Mouse (Mus musculus) liver, embryonic 11.5 days (tissue): ENCODE measurements around the gene Timm13. TPM values are rescaled to one million over a fixed set of nuclear protein-coding genes. Genes with fewer than 3 reads are reported as not detected.

ENCODE experiments used
- ATAC-seq: fragments of 200-750 bp; cut with Nextera tagmentation; replicated peaks from 2 replicates; pipeline ENCODE4 v1.8.0; 2017; ENCODE audit warnings: moderate number of reproducible peaks, mild to moderate bottlenecking, moderate TSS enrichment, moderate library complexity; ENCODE audit not compliant: low FRiP score
- DNase-seq: peaks from one replicate; pipeline ENCODE4 v3.0.0-alpha.2; 2017; ENCODE audit warnings: low spot score
- H3K27ac ChIP-seq: fragments of 300-500 bp; sonication (generic); 2 replicates; pipeline ENCODE4 v1.5.1; 2014; ENCODE audit warnings: mild to moderate bottlenecking, low read depth, low read length, control low read depth
- H3K27me3 ChIP-seq: fragments of 300-500 bp; sonication (generic); replicated peaks from 2 replicates; pipeline ENCODE4 v1.6.1; 2014; ENCODE audit warnings: low read length, mixed read lengths; ENCODE audit not compliant: control insufficient read depth, insufficient read depth
- H3K36me3 ChIP-seq: fragments of 300-500 bp; sonication (generic); 2 replicates; pipeline ENCODE4 v1.6.1; 2014; ENCODE audit warnings: mild to moderate bottlenecking, low read length, moderate library complexity, mixed read lengths; ENCODE audit not compliant: control insufficient read depth, insufficient read depth
- H3K4me1 ChIP-seq: fragments of 300-500 bp; sonication (generic); replicated peaks from 2 replicates; pipeline ENCODE4 v1.6.1; 2014; ENCODE audit warnings: low read length, mixed read lengths; ENCODE audit not compliant: control insufficient read depth, insufficient read depth
- H3K4me2 ChIP-seq: fragments of 300-500 bp; sonication (generic); 2 replicates; pipeline ENCODE4 v1.6.1; 2014; ENCODE audit warnings: mild to moderate bottlenecking, control low read depth, moderate library complexity
- H3K4me3 ChIP-seq: fragments of 300-500 bp; sonication (generic); 2 replicates; pipeline ENCODE4 v1.5.1; 2014; ENCODE audit warnings: low read depth, low read length, control low read depth
- H3K9ac ChIP-seq: fragments of 300-500 bp; sonication (generic); 2 replicates; pipeline ENCODE4 v1.6.1; 2014; ENCODE audit warnings: low read depth, low read length, control low read depth
- H3K9me3 ChIP-seq: fragments of 300-500 bp; sonication (generic); 2 replicates; pipeline ENCODE4 v1.6.1; 2016; ENCODE audit warnings: low read length, inconsistent platforms, mixed read lengths; ENCODE audit not compliant: control insufficient read depth
- WGBS: fragments of 180-500 bp; shearing (Covaris S2); extraction: QIAGEN DNeasy Blood & Tissue Kit; methylation state at CpG from one replicate; pipeline ENCODE4 v1.1.7; 2014; 5-methylcytosine and 5-hydroxymethylcytosine counted together
- polyA plus RNA-seq: library from polyadenylated mRNA; unstranded; fragments of >200 nt; fragmentation: Nextera tagmentation; extraction: Ambion mirVana; gene quantifications from 2 replicates; pipeline ENCODE4 v1.2.1, GENCODE M21; 2014

Timm13 gene
- polyA plus RNA-seq, 1 experiment from 2014 or later = 445 TPM

GRCm38 (mm10) chr10:80942919-80943318 lies 42.1 kb upstream of the Timm13 start:
- Histone ChIP-seq H3K27ac (no peak overlapping the region), H3K9ac (0 out of 2 replicates have a peak overlapping the region, but pooled peaks have one; percentile 6), H3K4me1 (peaks cover 26% of the 10 kb centered on the region), H3K9me3 (no peaks in the 10 kb centered on the region), H3K4me2 (no peak overlapping the region), H3K36me3 (no peaks in the 10 kb centered on the region), H3K27me3 (peaks cover 3% of the 10 kb centered on the region), H3K4me3 (no peak overlapping the region)
- ATAC-seq (no peak), DNase-seq (no peak)
- WGBS = 29% methylated on average over 8 of the region's 8 CpGs

GRCm38 (mm10) chr10:80940988-80941347 lies 40.2 kb upstream of the Timm13 start:
- Histone ChIP-seq H3K27me3 (peaks cover 23% of the 10 kb centered on the region), H3K4me2 (peak overlapping the region; percentile 68), H3K4me3 (no peak overlapping the region), H3K36me3 (no peaks in the 10 kb centered on the region), H3K9me3 (no peaks in the 10 kb centered on the region), H3K9ac (no peak overlapping the region), H3K4me1 (peaks cover 45% of the 10 kb centered on the region), H3K27ac (no peak overlapping the region)
- 42% methylated on average over 2 of the region's 2 CpGs for WGBS
- ATAC-seq (no peak), DNase-seq (no peak)

GRCm38 (mm10) chr10:80940320-80940987 lies 39.7 kb upstream of the Timm13 start:
- Histone ChIP-seq H3K4me3 (0 out of 2 replicates have a peak overlapping the region, but pooled peaks have one; percentile 5), H3K27me3 (peaks cover 28% of the 10 kb centered on the region), H3K36me3 (no peaks in the 10 kb centered on the region), H3K27ac (no peak overlapping the region), H3K9ac (0 out of 2 replicates have a peak overlapping the region, but pooled peaks have one; percentile 30), H3K4me2 (peak overlapping the region; percentile 68), H3K4me1 (peaks cover 48% of the 10 kb centered on the region), H3K9me3 (no peaks in the 10 kb centered on the region)
- ATAC-seq (no peak), DNase-seq (no peak)
- WGBS = 30% methylated on average over 8 of the region's 8 CpGs

- 5% methylated on average over 28 of the region's 28 CpGs for WGBS
- Histone ChIP-seq H3K4me3 (peak overlapping the region; percentile 41), H3K9ac (0 out of 2 replicates have a peak overlapping the region, but pooled peaks have one; percentile 4), H3K27me3 (peaks cover 34% of the 10 kb centered on the region), H3K27ac (no peak overlapping the region), H3K4me2 (peak overlapping the region; percentile 68), H3K36me3 (no peaks in the 10 kb centered on the region), H3K9me3 (no peaks in the 10 kb centered on the region), H3K4me1 (peaks cover 52% of the 10 kb centered on the region)
- peak; percentile 84 for DNase-seq
- peak; percentile 63 for ATAC-seq
Observed at GRCm38 (mm10) chr10:80939671-80940070, 38.9 kb upstream of the Timm13 start.

GRCm38 (mm10) chr10:80938831-80939550 lies 38.2 kb upstream of the Timm13 start:
- DNase-seq (no peak), ATAC-seq (peak; percentile 4; the same call in 1 of the 2 replicates)
- peak overlapping the region; percentile 68 for H3K4me2 ChIP-seq
- no peak overlapping the region for H3K9ac ChIP-seq
- no peak overlapping the region for H3K27ac ChIP-seq
- H3K36me3 ChIP-seq = no peaks in the 10 kb centered on the region
- peak overlapping the region; percentile 41 for H3K4me3 ChIP-seq
- H3K4me1 ChIP-seq = peaks cover 52% of the 10 kb centered on the region
- WGBS = 11% methylated on average over 15 of the region's 15 CpGs
- no peaks in the 10 kb centered on the region for H3K9me3 ChIP-seq
- H3K27me3 ChIP-seq = peaks cover 41% of the 10 kb centered on the region

- Histone ChIP-seq H3K27me3 (peaks cover 55% of the 10 kb centered on the region), H3K4me2 (no peak overlapping the region), H3K4me3 (no peak overlapping the region), H3K4me1 (peaks cover 58% of the 10 kb centered on the region), H3K9ac (no peak overlapping the region), H3K27ac (no peak overlapping the region), H3K36me3 (no peaks in the 10 kb centered on the region), H3K9me3 (no peaks in the 10 kb centered on the region)
- WGBS = 39% methylated on average over 8 of the region's 8 CpGs
- no peak for DNase-seq
- ATAC-seq = no peak
Observed at GRCm38 (mm10) chr10:80937646-80938045, 36.9 kb upstream of the Timm13 start.

GRCm38 (mm10) chr10:80936810-80937164 lies 36.0 kb upstream of the Timm13 start:
- Histone ChIP-seq H3K36me3 (no peaks in the 10 kb centered on the region), H3K9me3 (no peaks in the 10 kb centered on the region), H3K4me2 (peak overlapping the region; percentile 65), H3K4me1 (peaks cover 67% of the 10 kb centered on the region), H3K9ac (no peak overlapping the region; the same call in 1 of the 2 replicates), H3K27me3 (peaks cover 63% of the 10 kb centered on the region), H3K27ac (no peak overlapping the region), H3K4me3 (peak overlapping the region; percentile 35)
- DNase-seq = no peak
- 16% methylated on average over 6 of the region's 6 CpGs for WGBS
- no peak for ATAC-seq

GRCm38 (mm10) chr10:80936135-80936809 lies 35.5 kb upstream of the Timm13 start:
- Histone ChIP-seq H3K9ac (peak overlapping the region; percentile 14; the same call in 1 of the 2 replicates), H3K4me3 (peak overlapping the region; percentile 35), H3K27me3 (peaks cover 68% of the 10 kb centered on the region), H3K9me3 (no peaks in the 10 kb centered on the region), H3K36me3 (no peaks in the 10 kb centered on the region), H3K4me2 (peak overlapping the region; percentile 65), H3K4me1 (peaks cover 72% of the 10 kb centered on the region), H3K27ac (no peak overlapping the region)
- no peak for ATAC-seq
- WGBS = 2% methylated on average over 37 of the region's 37 CpGs
- DNase-seq = peak; percentile 60
